Mouse (Mus musculus): ENCODE measurements around the gene Kazald1.

DNA sequence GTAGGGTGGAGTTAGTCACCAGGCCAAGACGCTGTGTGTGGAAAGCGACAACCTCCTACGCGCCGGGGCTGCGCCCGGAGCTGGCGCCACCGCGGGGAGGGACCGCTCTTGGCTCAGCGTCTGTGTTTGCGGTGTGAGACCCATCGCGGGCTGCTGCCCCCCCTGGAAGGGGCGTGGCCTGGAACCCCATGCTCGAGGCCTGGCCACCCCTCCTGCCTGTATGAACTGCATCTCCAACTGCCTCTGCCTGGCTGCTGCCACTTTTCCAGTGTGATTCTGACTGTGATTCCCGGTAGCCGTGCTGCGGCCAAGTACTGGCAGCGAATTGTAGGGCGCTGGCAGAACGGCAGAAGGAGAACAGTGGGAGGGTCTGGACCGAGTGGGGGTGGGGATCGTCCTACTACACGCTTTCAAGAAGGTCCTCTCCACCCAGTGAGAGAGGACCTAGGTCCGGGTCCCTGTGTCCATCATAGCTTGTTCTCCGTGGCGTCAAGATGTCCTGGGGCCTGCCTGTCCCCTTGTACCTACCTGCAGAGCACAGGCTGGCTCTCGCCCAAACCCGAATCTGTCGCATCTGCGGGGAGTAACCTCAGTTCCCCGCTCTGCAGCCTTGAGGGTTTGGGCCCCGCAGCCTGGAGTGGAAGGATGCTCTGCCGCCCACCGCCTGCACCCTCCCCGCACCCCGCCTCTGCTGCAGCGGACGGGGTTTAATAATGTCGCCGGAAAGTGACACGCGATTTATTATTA is 4.9 kb downstream of the Kazald1 start:
- no peak for TF ChIP-seq CTCF (IDR thresholded peaks at IDR 0.05; ENCODE audit: insufficient read depth, low read depth, low read length)
- TF ChIP-seq POLR2A (IDR thresholded peaks at IDR 0.05; ENCODE audit: insufficient read depth, low read depth, low read length), result no peak

Data from olfactory bulb, adult 2 months (tissue).